Mouse (Mus musculus) liver, embryonic 14.5 days (tissue): Measurements from ENCODE around the gene Dld. TPM values are rescaled to one million over a fixed set of nuclear protein-coding genes. Genes with fewer than 3 reads are reported as not detected.

ENCODE experiments used
- ATAC-seq: fragments of 200-750 bp; cut with Nextera tagmentation; 2 replicates; pipeline ENCODE4 v1.8.0; 2017; ENCODE audit warnings: moderate number of reproducible peaks, mild to moderate bottlenecking, moderate library complexity; ENCODE audit not compliant: insufficient read depth
- DNase-seq, 3 experiments: peaks; one replicate each; pipeline ENCODE4 v3.0.0-alpha.2; 2012 to 2013; ENCODE audit warnings: low read depth in 3 of 3, low spot score in 3 of 3
- H3K27ac ChIP-seq: fragments of 300-500 bp; sonication (generic); 2 replicates; pipeline ENCODE4 v1.5.1; 2014; ENCODE audit warnings: moderate library complexity, mild to moderate bottlenecking, control low read depth, inconsistent platforms
- H3K27me3 ChIP-seq: fragments of 300-500 bp; sonication (generic); 2 replicates; pipeline ENCODE4 v1.6.1; 2014; ENCODE audit warnings: mild to moderate bottlenecking, low read length, moderate library complexity; ENCODE audit not compliant: control insufficient read depth, insufficient read depth
- H3K36me3 ChIP-seq: fragments of 300-500 bp; sonication (generic); replicated peaks from 2 replicates; pipeline ENCODE4 v1.6.1; 2014; ENCODE audit warnings: low read depth; ENCODE audit not compliant: control insufficient read depth, insufficient read depth
- H3K4me1 ChIP-seq, 2 experiments: fragments of 200-500 bp in 1 of 2; fragments of 300-500 bp in 1 of 2; sonication (generic) in 1 of 2; replicated peaks; 2 replicates each; pipeline ENCODE4 v1.6.1; 2012 to 2014; ENCODE audit warnings: antibody characterized with exemption in 1 of 2, inconsistent platforms in 1 of 2, low read length in 1 of 2; ENCODE audit not compliant: control insufficient read depth in 2 of 2, insufficient read depth in 2 of 2
- H3K4me2 ChIP-seq: fragments of 300-500 bp; sonication (generic); 2 replicates; pipeline ENCODE4 v1.6.1; 2014; ENCODE audit warnings: low read depth, mild to moderate bottlenecking, control low read depth, moderate library complexity
- H3K4me3 ChIP-seq, 2 experiments: fragments of 200-500 bp in 1 of 2; fragments of 300-500 bp in 1 of 2; sonication (generic) in 1 of 2; 2 replicates each; pipeline ENCODE4 v1.5.1; 2012 to 2014; ENCODE audit warnings: low read depth in 2 of 2, low read length in 2 of 2, mild to moderate bottlenecking in 2 of 2, control low read depth in 1 of 2, inconsistent platforms in 1 of 2, moderate library complexity in 1 of 2; ENCODE audit not compliant: insufficient read depth in 1 of 2
- H3K9ac ChIP-seq: fragments of 300-500 bp; sonication (generic); replicated peaks from 2 replicates; pipeline ENCODE4 v1.6.1; 2014; ENCODE audit warnings: mild to moderate bottlenecking, control low read depth, moderate library complexity
- H3K9me3 ChIP-seq: fragments of 300-500 bp; sonication (generic); 2 replicates; pipeline ENCODE4 v1.6.1; 2016; ENCODE audit warnings: low read length, mixed read lengths; ENCODE audit not compliant: control insufficient read depth
- CTCF ChIP-seq: IDR thresholded peaks from 2 replicates; pipeline ENCODE4 v1.5.1; 2016; ENCODE audit warnings: antibody characterized with exemption, low read depth, control low read depth
- EP300 ChIP-seq: IDR thresholded peaks from 2 replicates; pipeline ENCODE4 v1.6.1; 2016; ENCODE audit warnings: antibody characterized with exemption, low read depth
- WGBS: fragments of 180-500 bp; shearing (Covaris S2); extraction: QIAGEN DNeasy Blood & Tissue Kit; methylation state at CpG from one replicate; pipeline ENCODE4 v1.1.7; 2014; ENCODE audit not compliant: insufficient replicate concordance; 5-methylcytosine and 5-hydroxymethylcytosine counted together
- polyA plus RNA-seq, 2 experiments: library from polyadenylated mRNA; depleted of rRNA in 1 of 2; stranded (reverse) in 1 of 2; unstranded in 1 of 2; fragments of >200 nt; fragmentation: Nextera tagmentation in 1 of 2; extraction: Ambion mirVana in 1 of 2; gene quantifications; 2 replicates each; pipeline versions ENCODE4 v1.2.1 to v1.2.3; 2012 to 2014

Dld gene
- polyA plus RNA-seq, 2 experiments = 37.8 to 81.9 TPM

- 12% methylated on average over 13 of the region's 13 CpGs for WGBS
- H3K36me3 ChIP-seq = no peaks in the 10 kb centered on the region
- no peak overlapping the region for H3K9ac ChIP-seq
- H3K4me1 ChIP-seq = peaks cover 0 to 5% of the 10 kb centered on the region in 2 experiments; a peak in 2 of 4 replicates
- no peak for ATAC-seq
- no peak for TF ChIP-seq EP300
- peak; percentile 16; the same call in 1 of the 2 replicates for TF ChIP-seq CTCF
- no peak overlapping the region for H3K4me3 ChIP-seq
- H3K4me2 ChIP-seq = peak overlapping the region; percentile 20
- no peaks in the 10 kb centered on the region for H3K27me3 ChIP-seq
- H3K27ac ChIP-seq = no peak overlapping the region
- H3K9me3 ChIP-seq = no peaks in the 10 kb centered on the region
- DNase-seq = no peak
Observed at GRCm38 (mm10) chr12:31376326-31376950, 25.2 kb upstream of the Dld start.

DNA sequence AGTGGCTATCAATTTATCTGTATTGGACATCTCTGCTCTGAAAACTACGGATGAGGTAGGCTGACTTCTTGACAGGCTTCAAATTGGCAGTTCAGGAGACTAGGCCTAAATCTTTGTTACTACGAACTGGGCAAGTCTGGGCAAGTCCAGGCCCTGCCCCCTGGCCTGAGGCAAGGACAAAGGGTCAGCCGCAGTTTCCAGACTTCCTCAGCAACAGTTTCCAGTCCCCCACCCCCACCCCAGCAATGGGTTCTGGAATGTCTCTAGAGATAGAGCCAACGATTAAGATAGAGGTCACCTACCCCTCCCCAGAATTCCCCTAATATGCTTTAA, 24.0 kb upstream of the Dld start:
- Histone ChIP-seq H3K9ac (no peak overlapping the region), H3K9me3 (no peaks in the 10 kb centered on the region), H3K4me3 (no peak overlapping the region), H3K36me3 (no peaks in the 10 kb centered on the region), H3K4me1 (peaks cover 0 to 5% of the 10 kb centered on the region in 2 experiments; a peak in 2 of 4 replicates), H3K27me3 (no peaks in the 10 kb centered on the region), H3K27ac (no peak overlapping the region), H3K4me2 (no peak overlapping the region)
- TF ChIP-seq CTCF (no peak), EP300 (no peak)
- DNase-seq = no peak
- no peak for ATAC-seq
- WGBS = 52% methylated on average over 4 of the region's 4 CpGs

- ATAC-seq = no peak
- Histone ChIP-seq H3K9me3 (no peaks in the 10 kb centered on the region), H3K4me3 (no peak overlapping the region), H3K4me1 (peaks cover 0 to 5% of the 10 kb centered on the region in 2 experiments; a peak in 2 of 4 replicates), H3K36me3 (no peaks in the 10 kb centered on the region), H3K27me3 (no peaks in the 10 kb centered on the region), H3K27ac (no peak overlapping the region), H3K9ac (no peak overlapping the region), H3K4me2 (no peak overlapping the region)
- TF ChIP-seq CTCF (peak; percentile 83), EP300 (no peak)
- 25% methylated on average over 9 of the region's 9 CpGs for WGBS
- DNase-seq = peak; percentile 45 to 55 (median 49)
Observed at GRCm38 (mm10) chr12:31374603-31375282, 23.5 kb upstream of the Dld start.

DNA sequence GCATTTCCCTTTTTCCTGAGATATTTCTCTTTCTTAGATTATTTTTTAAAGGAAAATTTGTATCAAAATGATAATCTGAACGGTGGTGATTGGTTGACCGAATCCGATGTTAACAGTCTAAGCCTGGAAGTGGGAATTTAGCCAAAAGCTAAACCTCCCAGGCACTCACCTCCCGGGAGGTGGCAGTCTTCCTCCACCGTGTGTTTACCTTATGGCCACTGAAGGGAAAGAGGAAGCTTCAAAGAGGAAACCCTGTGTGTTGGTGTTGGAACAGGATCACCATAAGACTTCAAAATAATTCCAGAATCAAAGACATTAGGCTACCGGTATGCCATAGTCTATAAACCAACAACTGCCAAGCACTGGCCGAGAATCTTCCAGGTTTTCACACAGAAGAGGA, 18.4 kb upstream of the Dld start:
- Histone ChIP-seq H3K27me3 (no peaks in the 10 kb centered on the region), H3K9me3 (no peaks in the 10 kb centered on the region), H3K4me1 (no peaks in the 10 kb centered on the region), H3K36me3 (no peaks in the 10 kb centered on the region), H3K4me2 (no peak overlapping the region), H3K27ac (no peak overlapping the region), H3K9ac (no peak overlapping the region), H3K4me3 (no peak overlapping the region)
- TF ChIP-seq CTCF (no peak), EP300 (no peak)
- no peak for DNase-seq
- WGBS = 68% methylated on average over 7 of the region's 7 CpGs
- no peak for ATAC-seq

DNA sequence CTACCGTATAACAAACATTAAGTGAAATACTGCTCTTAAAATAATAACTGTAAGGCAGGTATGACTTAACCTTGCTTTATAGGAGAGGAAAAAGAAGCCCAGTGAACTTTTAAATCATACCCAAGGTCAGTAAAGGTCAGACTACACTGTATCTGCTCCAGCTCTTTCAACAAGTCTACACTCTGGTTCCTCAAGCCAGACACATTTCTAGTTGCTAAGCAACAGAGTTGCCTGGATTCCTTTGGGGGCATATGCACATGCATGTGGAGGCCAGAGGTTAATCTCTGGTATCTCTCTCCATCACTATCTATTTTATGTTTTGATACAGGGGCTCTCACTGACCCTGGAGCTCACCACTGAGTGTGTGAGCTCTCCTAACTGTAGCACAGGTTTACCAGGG, 17.9 kb upstream of the Dld start:
- ATAC-seq = no peak

More for the DNA sequence above, 17.9 kb upstream of the Dld start:
- H3K9ac ChIP-seq = no peak overlapping the region
- no peak overlapping the region for H3K4me3 ChIP-seq
- H3K4me2 ChIP-seq = no peak overlapping the region
- H3K36me3 ChIP-seq = no peaks in the 10 kb centered on the region
- no peak overlapping the region for H3K27ac ChIP-seq
- H3K4me1 ChIP-seq = no peaks in the 10 kb centered on the region
- DNase-seq = no peak
- 69% methylated on average over 1 of the region's 1 CpGs for WGBS
- TF ChIP-seq CTCF (no peak), EP300 (no peak)
- no peaks in the 10 kb centered on the region for H3K9me3 ChIP-seq
- H3K27me3 ChIP-seq = no peaks in the 10 kb centered on the region
